Mouse (Mus musculus) liver, embryonic 14.5 days (tissue): ENCODE data around the gene E030030I06Rik. TPM values are rescaled to one million over a fixed set of nuclear protein-coding genes. Genes with fewer than 3 reads are reported as not detected.
"Not testable (repeated sequence)": the region's sequence is repeated elsewhere in the genome, so short reads cannot be mapped to it uniquely, and the experiment has no call there.

Source experiments
- ATAC-seq: fragments of 200-750 bp; cut with Nextera tagmentation; 2 replicates; pipeline ENCODE4 v1.8.0; 2017; ENCODE audit warnings: moderate number of reproducible peaks, mild to moderate bottlenecking, moderate library complexity; ENCODE audit not compliant: insufficient read depth
- DNase-seq, 3 experiments: peaks; one replicate each; pipeline ENCODE4 v3.0.0-alpha.2; 2012 to 2013; ENCODE audit warnings: low read depth in 3 of 3, low spot score in 3 of 3
- H3K27ac ChIP-seq: fragments of 300-500 bp; sonication (generic); 2 replicates; pipeline ENCODE4 v1.5.1; 2014; ENCODE audit warnings: moderate library complexity, mild to moderate bottlenecking, control low read depth, inconsistent platforms
- H3K27me3 ChIP-seq: fragments of 300-500 bp; sonication (generic); 2 replicates; pipeline ENCODE4 v1.6.1; 2014; ENCODE audit warnings: mild to moderate bottlenecking, low read length, moderate library complexity; ENCODE audit not compliant: control insufficient read depth, insufficient read depth
- H3K36me3 ChIP-seq: fragments of 300-500 bp; sonication (generic); replicated peaks from 2 replicates; pipeline ENCODE4 v1.6.1; 2014; ENCODE audit warnings: low read depth; ENCODE audit not compliant: control insufficient read depth, insufficient read depth
- H3K4me1 ChIP-seq, 2 experiments: fragments of 200-500 bp in 1 of 2; fragments of 300-500 bp in 1 of 2; sonication (generic) in 1 of 2; replicated peaks; 2 replicates each; pipeline ENCODE4 v1.6.1; 2012 to 2014; ENCODE audit warnings: antibody characterized with exemption in 1 of 2, inconsistent platforms in 1 of 2, low read length in 1 of 2; ENCODE audit not compliant: control insufficient read depth in 2 of 2, insufficient read depth in 2 of 2
- H3K4me2 ChIP-seq: fragments of 300-500 bp; sonication (generic); 2 replicates; pipeline ENCODE4 v1.6.1; 2014; ENCODE audit warnings: low read depth, mild to moderate bottlenecking, control low read depth, moderate library complexity
- H3K4me3 ChIP-seq, 2 experiments: fragments of 200-500 bp in 1 of 2; fragments of 300-500 bp in 1 of 2; sonication (generic) in 1 of 2; 2 replicates each; pipeline ENCODE4 v1.5.1; 2012 to 2014; ENCODE audit warnings: low read depth in 2 of 2, low read length in 2 of 2, mild to moderate bottlenecking in 2 of 2, control low read depth in 1 of 2, inconsistent platforms in 1 of 2, moderate library complexity in 1 of 2; ENCODE audit not compliant: insufficient read depth in 1 of 2
- H3K9ac ChIP-seq: fragments of 300-500 bp; sonication (generic); replicated peaks from 2 replicates; pipeline ENCODE4 v1.6.1; 2014; ENCODE audit warnings: mild to moderate bottlenecking, control low read depth, moderate library complexity
- H3K9me3 ChIP-seq: fragments of 300-500 bp; sonication (generic); 2 replicates; pipeline ENCODE4 v1.6.1; 2016; ENCODE audit warnings: low read length, mixed read lengths; ENCODE audit not compliant: control insufficient read depth
- CTCF ChIP-seq: IDR thresholded peaks from 2 replicates; pipeline ENCODE4 v1.5.1; 2016; ENCODE audit warnings: antibody characterized with exemption, low read depth, control low read depth
- EP300 ChIP-seq: IDR thresholded peaks from 2 replicates; pipeline ENCODE4 v1.6.1; 2016; ENCODE audit warnings: antibody characterized with exemption, low read depth
- WGBS: fragments of 180-500 bp; shearing (Covaris S2); extraction: QIAGEN DNeasy Blood & Tissue Kit; methylation state at CpG from one replicate; pipeline ENCODE4 v1.1.7; 2014; ENCODE audit not compliant: insufficient replicate concordance; 5-methylcytosine and 5-hydroxymethylcytosine counted together
- polyA plus RNA-seq, 2 experiments: library from polyadenylated mRNA; depleted of rRNA in 1 of 2; stranded (reverse) in 1 of 2; unstranded in 1 of 2; fragments of >200 nt; fragmentation: Nextera tagmentation in 1 of 2; extraction: Ambion mirVana in 1 of 2; gene quantifications; 2 replicates each; pipeline versions ENCODE4 v1.2.1 to v1.2.3; 2012 to 2014

The E030030I06Rik gene
- polyA plus RNA-seq, 2 experiments, result 1.6 to 2.2 TPM

DNA sequence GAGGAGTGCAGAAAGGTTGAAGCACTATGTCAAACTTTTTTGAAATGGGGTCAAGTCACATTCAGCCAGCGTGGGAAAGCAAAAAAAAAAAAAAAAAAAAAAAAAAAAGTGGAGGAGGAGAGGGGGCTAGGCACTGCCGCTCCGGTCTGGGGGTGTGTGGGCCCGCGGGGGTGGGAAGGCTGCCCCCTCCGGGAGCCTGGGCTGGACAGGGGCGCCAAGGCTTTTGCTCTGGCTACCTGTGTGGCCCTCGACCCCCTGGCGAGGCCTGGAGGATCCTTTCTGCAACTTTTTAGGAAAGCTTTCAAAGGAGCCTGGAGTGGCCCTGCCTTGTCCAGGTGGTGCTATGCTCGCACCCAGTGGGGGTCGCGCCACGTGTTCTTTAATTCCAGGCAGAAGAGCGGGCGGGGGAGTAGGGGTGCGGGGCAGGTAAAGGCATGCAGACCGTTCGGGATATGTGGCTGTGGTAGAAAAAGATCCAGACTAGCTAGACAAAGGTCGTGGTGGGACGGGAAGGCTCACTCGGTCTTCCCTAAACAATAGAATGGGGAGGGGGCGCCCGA is 10.6 kb upstream of the E030030I06Rik start:
- DNase-seq, result no peak
- H3K4me2 ChIP-seq, result no peak overlapping the region
- H3K4me3 ChIP-seq, result no peak overlapping the region
- no peaks in the 10 kb centered on the region for H3K36me3 ChIP-seq
- H3K9me3 ChIP-seq, result no peaks in the 10 kb centered on the region
- WGBS, result 5% methylated on average over 23 of the region's 23 CpGs
- H3K9ac ChIP-seq, result no peak overlapping the region
- H3K27me3 ChIP-seq, result peaks cover 52% of the 10 kb centered on the region
- H3K27ac ChIP-seq, result no peak overlapping the region
- ATAC-seq, result no peak
- TF ChIP-seq CTCF (no peak), EP300 (no peak)
- no peaks in the 10 kb centered on the region for H3K4me1 ChIP-seq

DNA sequence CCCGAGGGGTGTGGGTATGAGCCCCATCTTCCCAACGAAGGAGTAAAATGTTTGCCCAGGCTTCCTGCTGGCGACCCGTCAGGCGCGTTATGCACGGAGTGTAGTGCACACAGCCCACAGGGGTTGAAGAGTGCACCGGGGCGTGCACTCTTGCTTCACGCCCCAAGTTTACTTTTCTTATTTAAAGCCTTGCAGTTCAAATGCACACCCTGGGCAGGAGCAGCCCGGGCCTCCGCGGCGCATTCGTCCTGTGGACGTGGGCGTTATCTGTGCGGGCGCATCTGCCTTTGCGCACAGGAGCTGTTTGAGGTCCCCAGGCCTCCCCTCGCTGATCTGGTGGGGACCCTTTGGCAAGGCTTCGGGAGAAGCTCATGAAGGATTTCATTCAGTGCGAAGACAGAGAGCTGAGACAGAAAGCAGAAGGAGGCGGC is 10.1 kb upstream of the E030030I06Rik start:
- Histone ChIP-seq H3K9ac (no peak overlapping the region), H3K27me3 (peaks cover 57% of the 10 kb centered on the region), H3K4me3 (no peak overlapping the region), H3K4me2 (no peak overlapping the region), H3K36me3 (no peaks in the 10 kb centered on the region), H3K9me3 (no peaks in the 10 kb centered on the region), H3K4me1 (no peaks in the 10 kb centered on the region), H3K27ac (no peak overlapping the region)
- DNase-seq (no peak), ATAC-seq (no peak)
- under 1% methylated on average over 24 of the region's 24 CpGs for WGBS
- TF ChIP-seq EP300 (no peak), CTCF (no peak)

DNA sequence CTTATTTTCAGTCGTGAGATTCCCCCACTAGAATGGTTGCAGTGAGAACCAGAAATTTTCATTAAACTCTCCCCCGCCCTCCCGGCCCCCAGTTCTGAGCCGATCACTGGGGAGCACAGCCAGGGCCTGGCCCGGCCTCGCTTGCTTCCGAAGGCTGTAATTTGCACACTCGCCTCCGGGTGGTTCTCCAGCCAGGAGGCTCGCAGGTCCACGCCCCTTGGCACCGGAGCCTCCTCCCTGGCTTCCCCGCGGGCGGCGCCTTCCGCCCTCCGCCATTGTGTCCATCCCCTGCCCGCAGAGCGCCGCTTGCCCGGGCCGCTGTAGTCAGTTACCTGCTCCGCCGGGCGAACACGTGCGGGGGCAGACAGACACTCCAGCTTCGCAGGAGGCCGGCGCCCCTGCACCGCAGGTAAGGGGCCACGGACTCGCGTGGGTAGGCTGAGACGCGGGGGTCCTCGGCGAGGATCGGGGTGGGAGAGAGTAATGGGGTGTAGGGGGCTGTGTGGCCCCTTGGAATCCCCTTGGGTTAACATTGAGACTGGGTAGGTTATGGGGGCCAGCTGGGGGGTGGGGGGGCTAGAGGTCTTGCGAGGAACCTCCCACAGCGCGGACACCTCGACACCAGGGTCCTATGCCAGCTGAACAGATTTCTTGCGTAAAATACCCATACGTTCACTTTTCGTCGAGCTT is 9.4 kb upstream of the E030030I06Rik start, which contains the start of the genes Raet1e and H60b:
Gene Raet1e, plus strand, starts transcription at position 260 of the 690 bp plus-strand sequence.
Gene H60b, plus strand, starts transcription at position 277 of the 690 bp plus-strand sequence.
- not testable (repeated sequence) for ATAC-seq, H3K36me3 ChIP-seq, DNase-seq, H3K4me1 ChIP-seq, H3K9me3 ChIP-seq, H3K27ac ChIP-seq, H3K9ac ChIP-seq
- Histone ChIP-seq H3K27me3 (peaks cover 64% of the 10 kb centered on the region), H3K4me3 (peak within 1 kb of the TSS in 1 of 2 experiments; percentile 27; a peak in 2 of 4 replicates), H3K4me2 (peak within 1 kb of the TSS; percentile 32)
- under 1% methylated on average over 48 of the region's 48 CpGs for WGBS

DNA sequence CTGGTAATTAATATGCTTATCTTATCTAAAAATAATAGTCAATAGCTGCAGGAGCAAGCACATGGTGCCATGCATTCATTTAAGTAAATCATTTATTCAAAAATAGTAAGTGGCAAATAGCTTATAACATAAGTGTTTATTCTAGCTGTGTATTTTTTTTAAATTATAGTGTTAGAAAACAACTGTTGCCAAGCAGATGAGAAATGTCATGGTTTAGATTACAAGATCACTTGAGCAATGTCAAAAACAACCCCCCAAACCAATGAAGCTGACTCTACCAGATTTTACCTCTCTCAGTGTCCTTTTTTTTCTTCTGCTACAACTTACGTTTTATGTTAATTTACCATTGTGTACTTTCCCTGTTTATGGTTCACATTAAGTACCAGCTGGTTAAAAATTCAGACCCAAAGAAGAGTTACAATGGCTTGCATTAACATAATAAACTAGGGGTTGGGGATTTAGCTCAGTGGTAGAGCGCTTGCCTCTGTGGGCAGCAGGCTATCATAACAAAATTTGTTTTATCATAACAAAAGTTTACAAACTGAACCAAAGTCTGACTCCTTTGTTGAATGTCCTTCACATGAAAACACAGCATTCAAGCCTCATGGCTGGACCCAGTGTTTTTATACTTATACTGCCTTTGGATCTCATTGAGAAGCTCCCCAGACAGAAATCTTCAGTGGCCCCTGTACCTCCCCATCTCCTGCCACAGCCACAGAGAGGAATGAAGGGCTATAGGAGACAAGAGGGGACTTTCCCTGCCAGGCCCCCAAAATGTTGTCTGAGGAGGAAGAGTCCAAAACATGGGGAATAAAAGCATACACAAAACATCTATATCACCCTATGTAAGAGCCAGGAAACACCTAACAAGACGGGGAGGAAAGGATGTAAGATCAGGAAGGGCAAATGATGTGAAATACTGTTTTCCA is 6.1 kb upstream of the E030030I06Rik start:
- Histone ChIP-seq H3K9ac (no peak overlapping the region), H3K9me3 (no peaks in the 10 kb centered on the region), H3K4me1 (no peaks in the 10 kb centered on the region), H3K27ac (no peak overlapping the region), H3K4me3 (no peak overlapping the region), H3K36me3 (no peaks in the 10 kb centered on the region), H3K27me3 (peaks cover 88% of the 10 kb centered on the region), H3K4me2 (no peak overlapping the region)
- TF ChIP-seq CTCF (no peak), EP300 (no peak)
- WGBS, result 20% methylated on average over 3 of the region's 3 CpGs
- ATAC-seq, result no peak
- DNase-seq, result no peak

DNA sequence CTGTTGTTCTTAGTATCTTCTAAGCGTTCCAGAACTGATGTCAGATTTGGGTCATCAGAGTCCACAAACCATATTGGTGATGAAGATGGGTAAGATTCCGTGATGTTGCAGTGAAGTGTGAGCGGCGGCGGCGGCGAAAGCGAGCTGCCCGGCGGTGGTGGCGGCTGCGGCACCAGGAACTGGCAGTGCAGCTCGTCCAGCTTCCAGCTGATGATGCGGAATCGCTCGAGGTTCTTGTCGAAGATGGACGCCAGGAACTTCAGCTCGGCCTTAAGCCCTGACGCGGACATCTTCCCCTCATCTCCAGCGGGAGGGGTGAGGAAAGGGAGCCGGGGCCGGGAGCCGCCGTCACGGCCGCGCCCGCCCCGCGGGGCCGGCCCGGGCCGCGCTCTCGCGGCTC is 5.1 kb upstream of the E030030I06Rik start:
- not testable (repeated sequence) for H3K4me2 ChIP-seq, H3K27ac ChIP-seq, DNase-seq, H3K9ac ChIP-seq, H3K9me3 ChIP-seq, H3K36me3 ChIP-seq, ATAC-seq, H3K4me1 ChIP-seq, H3K4me3 ChIP-seq
- peaks cover 88% of the 10 kb centered on the region for H3K27me3 ChIP-seq
- WGBS, result under 1% methylated on average over 38 of the region's 38 CpGs

DNA sequence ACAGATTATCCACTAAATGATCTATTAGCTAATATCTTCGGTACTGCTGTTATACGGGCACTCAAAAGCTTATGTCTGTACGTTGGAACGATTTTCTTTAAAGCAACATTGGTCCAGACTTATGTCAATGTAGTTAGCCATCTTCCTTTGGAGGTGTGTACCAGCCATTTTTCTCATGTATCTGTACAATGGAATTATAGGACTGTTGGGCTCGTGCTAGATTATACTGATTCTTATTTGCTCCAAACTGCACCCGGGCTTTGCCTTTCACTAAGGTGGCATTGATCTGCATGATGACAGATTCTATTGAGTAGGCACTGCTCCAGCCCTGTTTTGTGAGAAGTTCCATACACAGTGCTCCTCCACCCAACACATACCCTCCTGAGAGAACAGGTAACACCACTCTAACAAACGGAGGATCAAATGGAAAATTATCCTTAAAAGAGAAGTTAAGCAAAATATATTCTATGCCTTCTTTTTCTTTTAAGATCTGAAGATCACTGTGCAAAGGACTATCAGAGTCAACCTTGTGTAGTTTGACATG is 4.1 kb upstream of the E030030I06Rik start:
- not testable (repeated sequence) for H3K36me3 ChIP-seq, H3K4me3 ChIP-seq, H3K4me2 ChIP-seq, ATAC-seq, H3K27ac ChIP-seq, H3K9ac ChIP-seq, H3K4me1 ChIP-seq, DNase-seq, H3K9me3 ChIP-seq
- 4% methylated on average over 7 of the region's 7 CpGs for WGBS
- H3K27me3 ChIP-seq, result peaks cover 87% of the 10 kb centered on the region

DNA sequence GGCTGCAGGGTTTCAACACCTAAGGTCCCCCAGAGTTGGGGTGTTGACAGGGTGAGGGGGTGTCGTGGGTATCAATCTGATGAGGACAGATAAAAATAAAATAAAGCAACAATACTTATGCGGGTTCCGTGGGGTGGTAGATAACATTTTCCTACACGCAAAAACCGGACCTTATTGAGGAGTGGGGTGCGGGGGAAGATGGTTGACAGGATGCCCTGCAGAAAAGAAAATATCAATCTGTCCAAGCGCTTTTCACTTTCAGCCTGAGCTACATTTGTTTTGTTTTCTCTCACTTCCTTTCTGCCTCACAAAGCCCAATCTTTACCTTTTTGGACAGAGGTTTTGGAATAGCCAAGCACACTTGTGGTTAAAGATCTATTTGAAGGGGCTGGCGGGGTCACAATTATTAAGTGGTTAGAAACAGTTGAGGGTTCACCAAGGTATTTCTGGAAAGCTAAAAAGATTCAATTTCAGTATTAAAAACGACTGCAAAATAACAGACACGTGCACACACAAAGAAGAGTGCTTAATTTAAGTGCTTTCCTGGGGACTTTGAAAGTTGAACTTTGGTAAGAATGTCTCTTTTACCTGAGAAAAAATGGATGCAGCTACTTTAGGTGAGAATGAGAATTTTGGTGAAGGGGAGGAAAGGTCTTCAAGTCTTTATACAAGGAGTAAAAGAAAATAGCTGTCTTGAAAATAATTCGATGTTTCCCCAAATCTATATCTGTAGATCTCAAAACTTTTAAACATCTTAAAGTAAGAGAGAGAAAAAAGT is 3.0 kb upstream of the E030030I06Rik start:
- not testable (repeated sequence) for H3K27ac ChIP-seq, H3K4me3 ChIP-seq, H3K4me2 ChIP-seq, DNase-seq, H3K36me3 ChIP-seq, H3K4me1 ChIP-seq, H3K9me3 ChIP-seq, H3K9ac ChIP-seq, ATAC-seq
- peaks cover 76% of the 10 kb centered on the region for H3K27me3 ChIP-seq
- WGBS, result 4% methylated on average over 11 of the region's 11 CpGs
